Mouse (Mus musculus): ENCODE measurements at regions not wholly inside any gene's neighbourhood (a gene's known extent, or its start where the extent isn't known, plus 50 kb on each side); places are given as distances from the start of the nearest gene placed in this dataset.

- no peak for ATAC-seq (replicated peaks; ENCODE audit: low read depth, poor library complexity, severe bottlenecking)
Observed at GRCm38 (mm10) chr8:41747024-41747423, 330.1 kb upstream of the Frg1 start.

GRCm38 (mm10) chr8:41742796-41743670, 326.2 kb upstream of the Frg1 start:
- ATAC-seq (replicated peaks; ENCODE audit: low read depth, poor library complexity, severe bottlenecking): no peak

GRCm38 (mm10) chr8:41717002-41717401, 300.1 kb upstream of the Frg1 start:
- ATAC-seq (replicated peaks; ENCODE audit: low read depth, poor library complexity, severe bottlenecking): no peak

- ATAC-seq (replicated peaks; ENCODE audit: low read depth, poor library complexity, severe bottlenecking): no peak
Observed at GRCm38 (mm10) chr8:41713634-41714330, 296.9 kb upstream of the Frg1 start.

DNA sequence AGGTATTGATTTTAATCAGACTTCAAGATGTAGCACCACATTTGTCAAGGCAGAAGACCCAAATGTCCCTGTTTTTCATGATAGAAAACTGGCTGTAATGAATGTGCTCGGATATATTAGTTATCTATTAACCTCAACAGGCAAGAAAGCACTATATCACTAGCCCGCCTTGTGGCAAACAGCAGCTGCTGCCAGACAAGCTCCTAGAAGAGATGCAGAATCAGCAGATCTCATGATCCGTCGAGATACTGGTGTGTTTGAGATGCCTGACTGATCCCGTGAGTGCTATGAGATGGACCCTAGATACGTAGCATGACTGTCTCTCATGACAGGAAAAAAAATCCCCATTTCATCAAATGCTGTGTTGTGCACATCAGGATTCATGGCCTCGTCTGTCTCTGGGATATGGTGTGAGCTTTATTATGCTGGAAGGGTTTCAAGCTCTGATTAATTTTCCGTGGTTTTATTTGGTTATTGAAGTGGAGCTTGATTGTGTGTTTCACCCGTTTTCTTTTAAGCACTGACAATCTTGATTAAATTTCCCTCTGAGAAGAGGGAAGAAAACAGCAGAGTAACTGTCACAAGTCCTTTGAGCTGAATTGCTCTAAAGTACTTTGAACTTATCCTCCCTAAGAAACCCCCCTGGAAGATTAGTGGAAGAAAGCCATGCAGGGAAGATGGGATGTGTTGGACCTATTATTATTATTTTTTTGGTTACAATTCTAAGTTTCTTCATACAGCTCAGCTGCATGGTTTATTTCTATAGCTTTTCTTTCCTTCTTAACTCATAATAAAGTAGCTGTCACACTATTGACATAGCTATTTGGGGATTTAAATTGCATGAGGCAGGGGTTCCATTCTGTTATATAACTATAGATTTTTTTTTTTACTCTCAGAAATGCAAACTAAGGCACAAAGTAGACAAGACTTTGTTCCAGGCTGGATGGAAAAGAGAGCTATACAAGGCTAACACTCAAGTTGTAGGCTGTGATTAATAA, 287.4 kb upstream of the Frg1 start:
- no peak for ATAC-seq (replicated peaks; ENCODE audit: low read depth, poor library complexity, severe bottlenecking)
